Mouse (Mus musculus): Measurements from ENCODE around the gene Grip1.

The Grip1 gene

DNA sequence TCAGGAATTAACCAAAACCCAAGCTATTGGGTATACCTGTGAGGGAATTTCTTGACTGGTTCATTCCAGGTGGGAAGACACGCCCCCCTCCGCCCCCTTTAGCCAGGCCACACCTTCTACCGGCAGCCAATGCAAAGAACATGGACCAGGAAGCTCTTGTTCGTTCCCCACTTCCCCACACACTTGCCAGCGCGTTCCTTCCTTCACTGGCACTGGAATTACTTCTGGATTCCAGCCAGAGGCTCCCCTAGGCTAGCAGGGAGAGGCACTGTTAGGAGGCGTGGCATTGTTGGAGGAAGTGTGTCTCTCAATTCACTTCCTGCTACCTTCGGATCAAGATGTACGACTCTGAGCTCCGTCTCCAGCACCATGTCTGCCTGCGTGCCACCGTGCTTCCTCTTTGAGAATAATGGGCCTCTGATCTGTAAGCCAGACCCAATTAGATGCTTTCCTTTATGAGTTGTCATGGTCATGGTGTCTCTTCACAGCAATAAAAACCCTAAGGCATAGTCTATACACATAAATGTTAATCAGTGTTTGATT, 682.5 kb downstream of the Grip1 start:
- DNase-seq (ENCODE audit: low spot score) = no peak
